Mouse (Mus musculus): Measurements from ENCODE around the gene Ost4. TPM values are rescaled to one million over a fixed set of nuclear protein-coding genes. Genes with fewer than 3 reads are reported as not detected.

The Ost4 gene
- total RNA-seq, 2 experiments from 2014 or later = 211 to 228 TPM

Other genes with a start within 250 kb of the Ost4 start
- 10 to 100 TPM; 10.2 to 11.9 TPM for gene Cenpa, start 241.0 kb downstream of the Ost4 start, total RNA-seq (2021)
- gene Dpysl5, start 196.2 kb downstream of the Ost4 start, total RNA-seq (2021) = 1 to 10 TPM in 1 of 2 experiments, under 1 TPM in 1; 0.86 to 1.1 TPM
- gene Mapre3, start 93.1 kb downstream of the Ost4 start, total RNA-seq (2021) = 10 to 100 TPM; 48.9 to 52.2 TPM
- 10 to 100 TPM; 49.6 to 55.0 TPM for gene Tmem214, start 39.8 kb downstream of the Ost4 start, total RNA-seq (2021)
- 10 to 100 TPM in 1 of 2 experiments, 1 to 10 TPM in 1; 6.6 to 12.2 TPM for gene Agbl5, start 19.1 kb downstream of the Ost4 start, total RNA-seq (2021)
- 10 to 100 TPM; 49.8 to 56.0 TPM for gene Emilin1, start 5.6 kb upstream of the Ost4 start, total RNA-seq (2021)
- 10 to 100 TPM; 37.5 to 64.9 TPM for gene Khk, start 13.6 kb upstream of the Ost4 start, total RNA-seq (2021)
- gene Cgref1, start 37.8 kb upstream of the Ost4 start, total RNA-seq (2021) = 1 to 10 TPM in 1 of 2 experiments, under 1 TPM in 1; 0.89 to 1.3 TPM
- gene Preb, start 52.6 kb upstream of the Ost4 start, total RNA-seq (2021) = 100 to 1,000 TPM; 121 to 157 TPM
- 1 to 10 TPM; 1.1 to 2.8 TPM for gene Tcf23, start 60.9 kb upstream of the Ost4 start, total RNA-seq (2021)
- 100 to 1,000 TPM; 106 to 128 TPM for gene Atraid, start 140.5 kb upstream of the Ost4 start, total RNA-seq (2021)
- gene Slc5a6, start 141.1 kb upstream of the Ost4 start, total RNA-seq (2021) = 10 to 100 TPM; 26.6 to 30.3 TPM
- 10 to 100 TPM; 22.9 to 29.7 TPM for gene Cad, start 147.0 kb upstream of the Ost4 start, total RNA-seq (2021)
- not detected for gene Dnajc5g, start 198.5 kb upstream of the Ost4 start, total RNA-seq (2021)
- not detected for gene Slc30a3, start 200.4 kb upstream of the Ost4 start, total RNA-seq (2021)
- under 1 TPM in 1 of 2 experiments, not detected in 1; 0.20 TPM for gene Trim54, start 208.9 kb upstream of the Ost4 start, total RNA-seq (2021)
- gene Ucn, start 231.0 kb upstream of the Ost4 start, total RNA-seq (2021) = not detected
- gene Mpv17, start 246.5 kb upstream of the Ost4 start, total RNA-seq (2021) = 10 to 100 TPM; 57.5 to 62.1 TPM

Data from adrenal gland, postnatal 36 days (tissue).